Mouse (Mus musculus) testis, adult 2 months (tissue): Measurements from ENCODE around the gene Gpr174. TPM values are rescaled to one million over a fixed set of nuclear protein-coding genes. Genes with fewer than 3 reads are reported as not detected.
"Not testable (repeated sequence)": the region's sequence is repeated elsewhere in the genome, so short reads cannot be mapped to it uniquely, and the experiment has no call there.

Source experiments
- H3K27ac ChIP-seq: fragments of 200-500 bp; 2 replicates; pipeline ENCODE4 v1.5.1; 2012; ENCODE audit warnings: low read depth, low read length; ENCODE audit not compliant: control insufficient read depth, insufficient read depth
- H3K27me3 ChIP-seq: fragments of 200-500 bp; 2 replicates; pipeline ENCODE4 v1.6.1; 2012; ENCODE audit warnings: mild to moderate bottlenecking, low read length, moderate library complexity; ENCODE audit not compliant: control insufficient read depth, insufficient read depth
- H3K36me3 ChIP-seq: fragments of 200-500 bp; 2 replicates; pipeline ENCODE4 v1.6.1; 2012; ENCODE audit warnings: mild to moderate bottlenecking, low read length; ENCODE audit not compliant: control insufficient read depth, insufficient read depth
- H3K4me1 ChIP-seq: fragments of 200-500 bp; 2 replicates; pipeline ENCODE4 v1.6.1; 2012; ENCODE audit warnings: low read length; ENCODE audit not compliant: control insufficient read depth, insufficient read depth
- H3K4me3 ChIP-seq: fragments of 200-500 bp; 2 replicates; pipeline ENCODE4 v1.5.1; 2012; ENCODE audit warnings: low read depth, mild to moderate bottlenecking, low read length, moderate library complexity, mixed read lengths; ENCODE audit not compliant: control insufficient read depth
- CTCF ChIP-seq: fragments of 200-500 bp; IDR thresholded peaks from 2 replicates; pipeline ENCODE4 v1.5.1; 2012; ENCODE audit warnings: low read depth, mild to moderate bottlenecking, inconsistent platforms, low read length, moderate library complexity; ENCODE audit not compliant: control insufficient read depth, insufficient read depth, insufficient replicate concordance
- POLR2A ChIP-seq: fragments of 200-500 bp; IDR thresholded peaks from 2 replicates; pipeline ENCODE4 v1.6.1; 2012; ENCODE audit warnings: low read depth, mild to moderate bottlenecking, inconsistent platforms, low read length, moderate library complexity; ENCODE audit not compliant: control insufficient read depth
- polyA plus RNA-seq: library from polyadenylated mRNA; depleted of rRNA; stranded (reverse); fragments of >200 nt; gene quantifications from 2 replicates; pipeline ENCODE4 v1.2.3, GENCODE M21; 2012

The Gpr174 gene
- polyA plus RNA-seq, 1 experiment = not detected

DNA sequence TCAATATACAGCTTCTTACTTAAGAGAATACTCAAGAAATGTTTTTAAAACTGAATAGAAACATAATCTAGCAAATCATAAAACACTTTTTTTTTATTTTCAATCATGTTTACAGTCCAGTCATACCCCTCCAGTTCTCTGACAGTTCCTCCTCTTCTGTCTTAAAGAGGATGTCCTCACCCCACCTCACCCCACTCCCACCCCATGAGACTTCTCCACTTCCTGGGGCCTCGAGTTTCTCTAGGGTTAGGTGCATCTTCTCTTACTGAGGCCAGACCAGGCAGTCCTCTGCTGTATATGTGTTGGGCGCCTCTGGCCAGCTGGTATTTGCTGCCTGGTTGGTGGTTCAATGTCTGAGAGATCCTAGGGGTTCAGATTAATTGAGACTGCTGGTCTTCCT, 21.9 kb downstream of the Gpr174 start:
- no peaks in the 10 kb centered on the region for H3K27me3 ChIP-seq
- no peak overlapping the region for H3K4me3 ChIP-seq
- H3K27ac ChIP-seq = no peak overlapping the region
- TF ChIP-seq CTCF (no peak), POLR2A (no peak)
- no peaks in the 10 kb centered on the region for H3K4me1 ChIP-seq
- no peaks in the 10 kb centered on the region for H3K36me3 ChIP-seq

DNA sequence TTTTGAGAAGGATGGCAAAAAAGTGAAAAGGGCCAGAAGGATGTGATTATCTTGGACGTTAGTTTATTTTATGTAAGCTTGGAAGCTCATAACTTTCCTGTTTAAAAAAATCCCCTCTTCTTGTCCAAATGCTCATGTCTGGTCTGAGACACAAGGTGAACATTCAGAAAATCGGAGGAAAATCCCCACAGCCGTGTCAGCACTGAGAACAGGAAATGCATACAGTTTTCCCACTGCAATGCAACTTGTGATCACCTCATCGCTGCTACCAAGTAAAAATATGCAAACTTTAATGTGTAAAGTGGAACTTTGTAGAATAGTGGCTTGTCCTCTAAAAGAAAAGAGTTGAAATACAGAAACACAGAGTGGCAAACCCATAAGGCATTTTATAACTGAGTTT, 28.5 kb downstream of the Gpr174 start:
- Histone ChIP-seq H3K4me3 (no peak overlapping the region), H3K27me3 (no peaks in the 10 kb centered on the region), H3K27ac (no peak overlapping the region), H3K36me3 (no peaks in the 10 kb centered on the region), H3K4me1 (no peaks in the 10 kb centered on the region)
- no peak for TF ChIP-seq POLR2A
- TF ChIP-seq CTCF = no peak

DNA sequence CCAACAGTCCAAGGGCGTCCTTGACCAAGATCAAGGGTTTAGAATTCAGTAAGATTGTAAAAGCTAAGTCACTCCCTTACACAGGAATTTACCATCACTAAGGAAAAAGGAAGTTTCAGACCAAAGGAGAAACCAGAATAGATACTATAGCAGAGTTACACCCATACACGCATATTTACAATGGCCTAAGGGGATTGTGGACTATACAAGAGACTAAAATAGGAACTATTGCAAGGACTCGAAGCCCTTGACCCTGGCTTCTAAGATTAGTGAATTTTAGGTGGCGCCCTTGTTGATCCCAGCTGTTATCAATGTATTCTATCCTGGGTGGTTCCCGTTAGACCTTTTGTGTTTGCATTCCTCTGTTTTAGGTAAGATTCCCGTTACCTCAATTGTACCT, 42.2 kb downstream of the Gpr174 start:
- H3K4me3 ChIP-seq, H3K36me3 ChIP-seq, H3K4me1 ChIP-seq, H3K27ac ChIP-seq, H3K27me3 ChIP-seq: not testable (repeated sequence)

DNA sequence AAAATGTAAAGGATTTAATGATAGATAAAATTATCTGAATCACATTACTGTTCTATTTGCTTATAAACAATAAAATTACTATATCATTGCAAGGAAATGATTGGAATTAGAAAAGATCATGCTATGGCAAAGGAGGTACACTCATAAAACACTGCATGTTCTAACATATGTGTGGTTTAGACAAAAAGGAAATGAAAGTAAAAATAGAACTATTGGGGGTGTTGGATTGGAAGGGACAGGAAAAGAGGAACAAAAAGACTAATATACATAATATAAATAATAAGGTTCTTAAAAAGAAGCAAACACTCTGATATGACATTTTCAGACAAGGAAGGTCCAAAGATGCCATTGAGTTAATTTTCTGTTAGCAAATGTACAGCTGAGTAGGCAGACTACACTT, 43.1 kb downstream of the Gpr174 start:
- Histone ChIP-seq H3K27me3 (no peaks in the 10 kb centered on the region), H3K4me1 (no peaks in the 10 kb centered on the region), H3K4me3 (no peak overlapping the region), H3K27ac (no peak overlapping the region), H3K36me3 (no peaks in the 10 kb centered on the region)
- TF ChIP-seq POLR2A = no peak
- no peak for TF ChIP-seq CTCF

DNA sequence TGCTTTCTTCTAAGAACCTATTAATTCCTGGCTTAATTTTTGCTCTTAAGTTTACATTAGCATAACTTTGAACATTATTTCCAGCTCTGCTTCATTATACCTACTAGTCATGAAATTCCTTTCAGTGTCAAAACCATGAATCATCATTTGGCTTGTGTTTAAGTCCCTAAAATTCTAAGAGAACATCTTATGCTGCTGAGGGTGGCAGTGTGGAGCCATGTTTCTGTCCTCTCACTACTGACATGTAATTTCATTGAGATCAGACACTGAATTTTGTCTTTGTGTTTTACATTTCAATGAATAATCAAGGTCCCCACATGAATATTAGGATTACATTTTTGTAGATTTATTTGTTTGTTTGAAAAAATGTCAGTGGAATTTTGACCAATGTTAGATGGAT, 50.8 kb downstream of the Gpr174 start:
- Histone ChIP-seq H3K27ac (no peak overlapping the region), H3K4me1 (no peaks in the 10 kb centered on the region), H3K36me3 (no peaks in the 10 kb centered on the region), H3K27me3 (no peaks in the 10 kb centered on the region), H3K4me3 (no peak overlapping the region)
- TF ChIP-seq CTCF = no peak

DNA sequence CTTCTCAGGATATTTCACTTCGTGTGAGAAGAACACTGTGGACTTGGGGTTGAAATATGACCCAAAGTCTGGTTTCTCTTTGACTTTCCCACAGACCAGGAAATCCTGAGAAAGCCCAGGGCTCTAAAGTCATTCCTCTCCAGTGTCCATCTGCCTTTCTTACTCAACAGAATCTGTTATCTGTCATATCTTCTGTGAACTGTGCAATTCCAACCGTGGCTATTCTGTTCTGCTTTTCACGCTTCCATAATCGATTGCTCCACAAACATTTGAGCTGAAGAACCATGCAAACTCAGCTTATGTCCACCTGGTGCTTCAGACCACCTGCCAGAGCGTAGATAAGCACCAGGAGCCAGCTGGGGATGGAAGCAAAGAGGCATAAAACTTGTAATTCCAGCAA, 56.9 kb downstream of the Gpr174 start:
- no peaks in the 10 kb centered on the region for H3K4me1 ChIP-seq
- TF ChIP-seq CTCF = no peak
- no peak for TF ChIP-seq POLR2A
- H3K27ac ChIP-seq = no peak overlapping the region
- H3K4me3 ChIP-seq = no peak overlapping the region
- no peaks in the 10 kb centered on the region for H3K27me3 ChIP-seq
- no peaks in the 10 kb centered on the region for H3K36me3 ChIP-seq

DNA sequence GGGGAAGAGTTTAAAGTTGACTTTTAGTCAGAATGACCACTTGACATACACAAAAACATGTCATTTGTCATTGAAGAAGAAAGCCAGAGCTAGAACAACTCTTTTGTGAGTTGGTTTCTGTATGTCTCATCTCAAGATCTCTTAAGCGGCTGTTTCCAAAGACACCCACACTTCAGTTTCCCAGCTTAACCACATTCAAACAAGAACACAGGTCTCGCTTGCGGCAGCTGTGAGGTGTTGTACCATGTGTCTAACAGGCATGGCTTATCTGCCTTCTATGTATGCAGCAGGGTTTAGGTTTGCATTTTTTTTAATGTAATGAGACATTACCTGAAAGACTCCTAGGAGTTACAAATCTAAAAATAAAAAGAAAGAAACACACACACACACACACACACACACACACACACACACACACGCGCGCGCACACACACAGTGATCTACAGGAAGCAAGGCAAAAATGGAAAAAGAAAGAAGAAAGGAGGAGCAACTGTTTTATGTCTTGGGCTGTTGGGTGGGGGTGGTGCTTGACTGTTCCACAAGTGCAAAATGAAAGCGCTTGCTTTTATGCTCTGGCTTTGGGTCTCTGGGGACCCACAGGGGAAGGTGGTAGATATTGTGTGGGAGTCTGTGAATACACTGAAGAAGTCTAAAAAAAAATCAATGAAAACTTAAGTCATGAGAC, 70.2 kb downstream of the Gpr174 start:
- TF ChIP-seq POLR2A (no peak), CTCF (no peak)
- Histone ChIP-seq H3K4me1 (no peaks in the 10 kb centered on the region), H3K4me3 (no peak overlapping the region), H3K36me3 (no peaks in the 10 kb centered on the region), H3K27me3 (no peaks in the 10 kb centered on the region), H3K27ac (no peak overlapping the region)

DNA sequence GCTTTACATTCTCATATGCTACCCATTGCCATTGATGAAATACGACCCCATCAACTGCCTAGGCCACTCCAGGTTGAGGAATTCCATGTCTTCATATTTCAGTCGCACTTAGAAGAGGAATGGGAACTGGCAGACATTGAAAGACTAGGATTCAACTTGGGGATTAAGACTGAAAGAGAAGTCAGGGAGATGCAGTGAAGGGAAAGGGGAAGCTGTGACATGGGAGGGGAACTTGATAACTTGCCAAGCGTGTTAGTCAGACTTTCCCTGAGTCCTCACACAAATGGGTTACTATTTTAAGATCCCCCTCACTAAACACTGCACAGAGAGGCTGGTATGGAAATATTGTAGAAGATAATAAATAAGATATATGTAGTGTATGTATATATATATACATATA, 74.2 kb downstream of the Gpr174 start:
- no peaks in the 10 kb centered on the region for H3K27me3 ChIP-seq
- TF ChIP-seq POLR2A (no peak), CTCF (no peak)
- H3K4me1 ChIP-seq = no peaks in the 10 kb centered on the region

More for the DNA sequence above, 74.2 kb downstream of the Gpr174 start:
- Histone ChIP-seq H3K4me3 (no peak overlapping the region), H3K27ac (no peak overlapping the region), H3K36me3 (no peaks in the 10 kb centered on the region)
